Mouse (Mus musculus): ENCODE measurements around the gene Samt2.
"Not testable (repeated sequence)": the region's sequence is repeated elsewhere in the genome, so short reads cannot be mapped to it uniquely, and the experiment has no call there.

The Samt2 gene

DNA sequence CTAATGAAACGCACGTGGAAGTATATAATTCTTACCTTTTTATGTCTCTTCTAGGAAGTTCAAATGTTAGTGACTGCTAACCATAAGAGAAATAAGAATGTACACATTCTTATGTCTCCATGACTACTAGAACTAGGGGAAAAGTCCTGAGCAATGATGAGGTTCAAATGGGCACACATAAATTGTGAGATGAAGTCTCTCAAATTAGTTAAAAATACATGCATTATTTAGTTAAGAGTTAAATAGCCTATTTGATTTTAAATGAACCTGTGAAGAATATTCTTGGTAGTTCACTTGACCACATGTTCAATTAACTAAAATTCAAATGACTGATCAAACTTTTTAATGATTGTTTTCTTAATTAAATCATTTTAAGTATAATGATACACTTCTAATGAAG is at the start of gene Samt2:
Gene Samt2, minus strand, starts transcription at position 101 of the 400 bp plus-strand sequence.
- DNase-seq (ENCODE audit: low spot score): not testable (repeated sequence)
